Mouse (Mus musculus): ENCODE measurements around the gene Gatad2a.

The Gatad2a gene

GRCm38 (mm10) chr8:69870003-69870765 is 126.0 kb downstream of the Gatad2a start:
- no peak for DNase-seq

- peak; percentile 43 for DNase-seq
Measured at GRCm38 (mm10) chr8:69867696-69868326, 128.4 kb downstream of the Gatad2a start.

GRCm38 (mm10) chr8:69864180-69864579 is 132.0 kb downstream of the Gatad2a start:
- no peak for DNase-seq

GRCm38 (mm10) chr8:69863387-69864020 is 132.7 kb downstream of the Gatad2a start:
- no peak for DNase-seq

GRCm38 (mm10) chr8:69861251-69861650 is 134.9 kb downstream of the Gatad2a start:
- no peak for DNase-seq

- no peak for DNase-seq
Measured at GRCm38 (mm10) chr8:69860807-69861206, 135.4 kb downstream of the Gatad2a start.

Data from lung, postnatal 10 days (tissue).